Mouse (Mus musculus) layer of hippocampus, adult 18-20 months (tissue): Measurements from ENCODE around the gene Vinac1. TPM values are rescaled to one million over a fixed set of nuclear protein-coding genes. Genes with fewer than 3 reads are reported as not detected.
"Not testable (repeated sequence)": the region's sequence is repeated elsewhere in the genome, so short reads cannot be mapped to it uniquely, and the experiment has no call there.

Experiments
- DNase-seq, 2 experiments: peaks; one replicate each; pipeline ENCODE4 v3.0.0; 2022; ENCODE audit warnings: low spot score in 2 of 2
- total RNA-seq, 2 experiments: library from RNA; stranded (reverse); gene quantifications; 2 replicates each; pipeline ENCODE4 v1.2.3; 2021

The Vinac1 gene
- total RNA-seq, 2 experiments from 2014 or later: 0.10 TPM; not detected in 1

GRCm38 (mm10) chr2:129040567-129040966 lies 7.4 kb downstream of the Vinac1 start:
- DNase-seq: no peak

GRCm38 (mm10) chr2:129038937-129039631 lies 8.9 kb downstream of the Vinac1 start:
- no peak for DNase-seq

GRCm38 (mm10) chr2:129038426-129038936 lies 9.5 kb downstream of the Vinac1 start:
- no peak for DNase-seq

- DNase-seq: no peak
Measured at GRCm38 (mm10) chr2:129035381-129035780, 12.6 kb downstream of the Vinac1 start.

GRCm38 (mm10) chr2:129024820-129025219 lies 23.2 kb downstream of the Vinac1 start:
- no peak for DNase-seq

GRCm38 (mm10) chr2:129020106-129020505 lies 27.9 kb downstream of the Vinac1 start:
- DNase-seq: no peak

- not testable (repeated sequence) for DNase-seq
Measured at GRCm38 (mm10) chr2:129008867-129009266, 39.1 kb downstream of the Vinac1 start.

GRCm38 (mm10) chr2:129006194-129006749 lies 41.7 kb downstream of the Vinac1 start:
- no peak for DNase-seq

- DNase-seq: no peak
Measured at GRCm38 (mm10) chr2:129004872-129005271, 43.1 kb downstream of the Vinac1 start.

GRCm38 (mm10) chr2:128984746-128985145 lies 63.2 kb downstream of the Vinac1 start:
- peak; percentile 13 to 63 for DNase-seq

GRCm38 (mm10) chr2:128975572-128975971 lies 72.4 kb downstream of the Vinac1 start:
- no peak for DNase-seq

Other genes starting within 250 kb of the Vinac1 start
- gene Tmem87b, start 230.1 kb downstream of the Vinac1 start, total RNA-seq: 10 to 100 TPM; 31.8 to 37.8 TPM
- gene Fbln7, start 185.2 kb downstream of the Vinac1 start, total RNA-seq: 1 to 10 TPM in 1 of 2 experiments, under 1 TPM in 1; 0.71 to 1.1 TPM
- gene Zc3h8, start 104.1 kb downstream of the Vinac1 start, total RNA-seq: 1 to 10 TPM; 5.0 to 6.4 TPM
- gene Zc3h6, start 80.8 kb downstream of the Vinac1 start, total RNA-seq: 10 to 100 TPM; 15.3 to 16.4 TPM
- 1 to 10 TPM; 3.6 to 4.5 TPM for gene Gm10762, start 80.4 kb downstream of the Vinac1 start, total RNA-seq
- 10 to 100 TPM; 34.3 to 34.5 TPM for gene Ttl, start 17.8 kb upstream of the Vinac1 start, total RNA-seq
- gene Polr1b, start 52.8 kb upstream of the Vinac1 start, total RNA-seq: 10 to 100 TPM; 15.0 to 19.5 TPM
- gene Chchd5, start 81.5 kb upstream of the Vinac1 start, total RNA-seq: 10 to 100 TPM; 12.1 to 12.2 TPM
- gene Slc20a1, start 150.6 kb upstream of the Vinac1 start, total RNA-seq: 100 to 1,000 TPM; 126 to 129 TPM
- under 1 TPM; 0.23 to 0.30 TPM for gene Ckap2l, start 249.0 kb upstream of the Vinac1 start, total RNA-seq